Mouse (Mus musculus) cerebellum, adult 18-20 months (tissue): ENCODE measurements at regions not wholly inside any gene's neighbourhood (a gene's known extent, or its start where the extent isn't known, plus 50 kb on each side); places are given as distances from the start of the nearest gene placed in this dataset.

Source experiments
- DNase-seq, 2 experiments: peaks; one replicate each; pipeline ENCODE4 v3.0.0; 2021

- DNase-seq: no peak
Observed at GRCm38 (mm10) chr2:173334856-173335595, 58.7 kb upstream of the Pmepa1 start.

- peak; percentile 10 to 12 for DNase-seq
Observed at GRCm38 (mm10) chr2:173335859-173336258, 59.5 kb upstream of the Pmepa1 start.

- DNase-seq: no peak
Observed at GRCm38 (mm10) chr2:173337666-173338065, 61.3 kb upstream of the Pmepa1 start.

- no peak for DNase-seq
Observed at GRCm38 (mm10) chr2:173338671-173339070, 62.3 kb upstream of the Pmepa1 start.

GRCm38 (mm10) chr2:173339211-173339610, 62.9 kb upstream of the Pmepa1 start:
- no peak for DNase-seq

- peak; percentile 9 to 10 for DNase-seq
Observed at GRCm38 (mm10) chr2:173340044-173340601, 63.8 kb upstream of the Pmepa1 start.

- no peak for DNase-seq
Observed at GRCm38 (mm10) chr2:173342605-173343260, 66.4 kb upstream of the Pmepa1 start.

- no peak for DNase-seq
Observed at GRCm38 (mm10) chr2:173343665-173344064, 67.3 kb upstream of the Pmepa1 start.

GRCm38 (mm10) chr2:173344221-173344620, 67.9 kb upstream of the Pmepa1 start:
- no peak for DNase-seq

- DNase-seq: no peak
Observed at GRCm38 (mm10) chr2:173347341-173347740, 71.0 kb upstream of the Pmepa1 start.

- DNase-seq: no peak
Observed at GRCm38 (mm10) chr2:173348757-173349156, 72.4 kb upstream of the Pmepa1 start.

GRCm38 (mm10) chr2:173349510-173349909, 73.2 kb upstream of the Pmepa1 start:
- DNase-seq: no peak

- DNase-seq: no peak
Observed at GRCm38 (mm10) chr2:173349910-173350309, 73.6 kb upstream of the Pmepa1 start.

- no peak for DNase-seq
Observed at GRCm38 (mm10) chr2:173350405-173350804, 74.1 kb upstream of the Pmepa1 start.

- no peak for DNase-seq
Observed at GRCm38 (mm10) chr2:173350831-173351230, 74.5 kb upstream of the Pmepa1 start.

- no peak for DNase-seq
Observed at GRCm38 (mm10) chr2:173351831-173352755, 75.8 kb upstream of the Pmepa1 start.

GRCm38 (mm10) chr2:173352756-173353139, 76.4 kb upstream of the Pmepa1 start:
- no peak for DNase-seq

GRCm38 (mm10) chr2:173353435-173354241, 77.3 kb upstream of the Pmepa1 start:
- no peak for DNase-seq

- DNase-seq: no peak
Observed at GRCm38 (mm10) chr2:173356786-173357185, 80.5 kb upstream of the Pmepa1 start.

GRCm38 (mm10) chr2:173365441-173366166, 89.3 kb upstream of the Pmepa1 start:
- no peak for DNase-seq

- DNase-seq: no peak
Observed at GRCm38 (mm10) chr2:173366734-173367133, 90.4 kb upstream of the Pmepa1 start.
